Mouse (Mus musculus): ENCODE data around the gene Ddx27. TPM values are rescaled to one million over a fixed set of nuclear protein-coding genes. Genes with fewer than 3 reads are reported as not detected.

The Ddx27 gene
- total RNA-seq, 2 experiments from 2014 or later = 27.7 to 28.6 TPM

- DNase-seq (ENCODE audit: low spot score in 2 of 2) = no peak
- intact Hi-C loops (cut with DNase I) = loop anchor here (5.0 kb wide), 1 partner anchor 362 kb away; the partner anchor contains the start of gene Slc9a8
These were observed 45.4 kb downstream of the Ddx27 start for GRCm38 (mm10) chr2:167060360-167060759.

- peak in 1 of 2 experiments; percentile 76 for DNase-seq (ENCODE audit: low spot score in 2 of 2)
- intact Hi-C loops (cut with DNase I) = loop anchor here (5.0 kb wide), 1 partner anchor 362 kb away; the partner anchor contains the start of gene Slc9a8
These were observed 45.8 kb downstream of the Ddx27 start for GRCm38 (mm10) chr2:167060761-167061160.

- intact Hi-C loops (cut with DNase I) = loop anchor here (5.0 kb wide), 1 partner anchor 361 kb away; the partner anchor contains the start of gene Slc9a8
- peak in 1 of 2 experiments; percentile 43 for DNase-seq (ENCODE audit: low spot score in 2 of 2)
These were observed 46.5 kb downstream of the Ddx27 start for GRCm38 (mm10) chr2:167061381-167062034.

- peak; percentile 89 to 91 for DNase-seq (ENCODE audit: low spot score in 2 of 2)
- intact Hi-C loops (cut with DNase I) = loop anchor here (5.0 kb wide), 1 partner anchor 360 kb away; the partner anchor contains the start of gene Slc9a8
These were observed 47.5 kb downstream of the Ddx27 start for GRCm38 (mm10) chr2:167062497-167062911.

- intact Hi-C loops (cut with DNase I) = loop anchor here (5.0 kb wide), 1 partner anchor 359 kb away; the partner anchor contains the start of gene Slc9a8
- DNase-seq (ENCODE audit: low spot score in 2 of 2) = peak; percentile 97
These were observed 48.2 kb downstream of the Ddx27 start, which contains the start of gene Znfx1 for GRCm38 (mm10) chr2:167062965-167063880. Gene Znfx1 (minus strand): TSS chr2:167063015.

GRCm38 (mm10) chr2:167063906-167064496 is 49.0 kb downstream of the Ddx27 start:
- intact Hi-C loops (cut with DNase I) = loop anchor here (5.0 kb wide), 1 partner anchor 358 kb away; the partner anchor contains the start of gene Slc9a8
- no peak for DNase-seq (ENCODE audit: low spot score in 2 of 2)

- intact Hi-C loops (cut with DNase I) = loop anchor here (5.0 kb wide), 1 partner anchor 358 kb away; the partner anchor contains the start of gene Slc9a8
- no peak for DNase-seq (ENCODE audit: low spot score in 2 of 2)
These were observed 49.8 kb downstream of the Ddx27 start for GRCm38 (mm10) chr2:167064601-167065295.

- no peak for DNase-seq (ENCODE audit: low spot score in 2 of 2)
- intact Hi-C loops (cut with DNase I) = no loop called here
These were observed 51.0 kb downstream of the Ddx27 start for GRCm38 (mm10) chr2:167066031-167066430.

- intact Hi-C loops (cut with DNase I) = no loop called here
These were observed 51.8 kb downstream of the Ddx27 start for GRCm38 (mm10) chr2:167066528-167067516.

GRCm38 (mm10) chr2:167067575-167067974 is 52.6 kb downstream of the Ddx27 start:
- intact Hi-C loops (cut with DNase I) = no loop called here

More at GRCm38 (mm10) chr2:167066528-167067516, 51.8 kb downstream of the Ddx27 start:
- no peak for DNase-seq (ENCODE audit: low spot score in 2 of 2)

GRCm38 (mm10) chr2:167070341-167070740 is 55.3 kb downstream of the Ddx27 start:
- intact Hi-C loops (cut with DNase I) = loop anchor here (5.0 kb wide), 3 partner anchors 132 to 347 kb away; no protein-coding TSS in a partner anchor
- no peak for DNase-seq (ENCODE audit: low spot score in 2 of 2)

More at GRCm38 (mm10) chr2:167067575-167067974, 52.6 kb downstream of the Ddx27 start:
- DNase-seq (ENCODE audit: low spot score in 2 of 2) = no peak

GRCm38 (mm10) chr2:167071266-167071640 is 56.3 kb downstream of the Ddx27 start:
- DNase-seq (ENCODE audit: low spot score in 2 of 2) = no peak
- intact Hi-C loops (cut with DNase I) = loop anchor here (5.0 kb wide), 3 partner anchors 131 to 346 kb away; no protein-coding TSS in a partner anchor

- intact Hi-C loops (cut with DNase I) = loop anchor here (1.0 to 5.0 kb wide), 5 partner anchors 118 to 345 kb away; partner anchors contain the start of gene Kcnb1
- DNase-seq (ENCODE audit: low spot score in 2 of 2) = peak; percentile 98
These were observed 56.9 kb downstream of the Ddx27 start for GRCm38 (mm10) chr2:167071641-167072601.

GRCm38 (mm10) chr2:167074587-167074986 is 59.6 kb downstream of the Ddx27 start:
- intact Hi-C loops (cut with DNase I) = loop anchor here (5.0 kb wide), 3 partner anchors 128 to 343 kb away; no protein-coding TSS in a partner anchor
- no peak for DNase-seq (ENCODE audit: low spot score in 2 of 2)

GRCm38 (mm10) chr2:167076352-167076751 is 61.4 kb downstream of the Ddx27 start:
- intact Hi-C loops (cut with DNase I) = no loop called here

GRCm38 (mm10) chr2:167076759-167077158 is 61.8 kb downstream of the Ddx27 start:
- intact Hi-C loops (cut with DNase I) = no loop called here

More at GRCm38 (mm10) chr2:167076352-167076751, 61.4 kb downstream of the Ddx27 start:
- DNase-seq (ENCODE audit: low spot score in 2 of 2) = no peak

More at GRCm38 (mm10) chr2:167076759-167077158, 61.8 kb downstream of the Ddx27 start:
- no peak for DNase-seq (ENCODE audit: low spot score in 2 of 2)

Data from left cerebral cortex, postnatal 25 days (tissue).